Mouse (Mus musculus): ENCODE data around the gene Prr15l. TPM values are rescaled to one million over a fixed set of nuclear protein-coding genes. Genes with fewer than 3 reads are reported as not detected.

Gene Prr15l
- total and polyA plus RNA-seq, 2 experiments from 2014 or later, result 0.10 to 0.71 TPM

GRCm38 (mm10) chr11:96916044-96916884 lies 11.6 kb upstream of the Prr15l start, which contains the start of gene Cdk5rap3:
TSS of gene Cdk5rap3 (minus strand) at chr11:96916496.
- Histone ChIP-seq H3K27ac (peak within 1 kb of the TSS; percentile 79; the same call in 1 of the 2 replicates), H3K9ac (replicated peaks; ENCODE audit: low read length) (peak within 1 kb of the TSS; percentile 64), H3K4me2 (ENCODE audit: low read depth, low read length) (peak within 1 kb of the TSS; percentile 83), H3K4me3 (ENCODE audit: low read length) (peak within 1 kb of the TSS; percentile 65), H3K4me1 (ENCODE audit: insufficient read depth, low read length) (peaks cover 8% of the 10 kb centered on the region), H3K9me3 (ENCODE audit: low read length) (no peaks in the 10 kb centered on the region), H3K27me3 (ENCODE audit: insufficient read depth, low read length) (no peaks in the 10 kb centered on the region), H3K36me3 (ENCODE audit: insufficient read depth, low read length) (peaks cover 3% of the 10 kb centered on the region; the same call in 1 of the 2 replicates)
- under 1% methylated on average over 55 of the region's 55 CpGs for WGBS
- peak; percentile 98 for ATAC-seq
- DNase-seq (ENCODE audit: low spot score), result peak; percentile 99
- peak; percentile 90 for TF ChIP-seq CTCF (IDR thresholded peaks at IDR 0.05; ENCODE audit: low read depth)

DNA sequence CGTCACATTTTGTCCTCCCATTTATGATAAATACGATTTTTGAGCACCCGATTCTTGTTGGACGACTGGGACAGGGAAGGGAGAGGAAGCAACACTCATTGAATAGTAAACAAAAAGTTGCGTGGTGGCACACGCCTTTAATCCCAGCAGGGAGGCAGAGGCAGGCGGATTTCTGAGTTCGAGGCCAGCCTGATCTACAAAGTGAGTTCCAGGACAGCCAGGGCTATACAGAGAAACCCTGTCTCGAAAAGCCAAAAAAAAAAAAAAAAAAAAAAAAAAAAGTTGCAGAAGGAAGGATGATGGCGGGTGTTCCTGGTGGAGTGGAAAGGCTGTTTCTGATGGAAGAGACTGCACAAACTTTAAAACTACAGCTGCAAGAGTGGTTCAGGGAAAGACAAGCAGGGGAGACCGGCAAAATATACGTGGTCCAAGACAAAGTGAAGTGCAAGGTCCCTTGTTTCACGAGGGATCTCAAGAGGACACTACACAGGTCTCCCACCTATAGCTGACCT lies 11.0 kb upstream of the Prr15l start:
- DNase-seq (ENCODE audit: low spot score) (no peak), ATAC-seq (no peak)
- H3K4me1 ChIP-seq (ENCODE audit: insufficient read depth, low read length), result peaks cover 8% of the 10 kb centered on the region
- 0 out of 2 replicates have a peak overlapping the region, but pooled peaks have one; percentile 8 for H3K27ac ChIP-seq
- no peak for TF ChIP-seq CTCF (IDR thresholded peaks at IDR 0.05; ENCODE audit: low read depth)
- no peaks in the 10 kb centered on the region; the same call in 1 of the 2 replicates for H3K36me3 ChIP-seq (ENCODE audit: insufficient read depth, low read length)
- H3K4me3 ChIP-seq (ENCODE audit: low read length), result peak overlapping the region; percentile 15; the same call in 1 of the 2 replicates
- H3K4me2 ChIP-seq (ENCODE audit: low read depth, low read length), result peak overlapping the region; percentile 50
- no peak overlapping the region for H3K9ac ChIP-seq (replicated peaks; ENCODE audit: low read length)
- no peaks in the 10 kb centered on the region for H3K27me3 ChIP-seq (ENCODE audit: insufficient read depth, low read length)
- no peaks in the 10 kb centered on the region for H3K9me3 ChIP-seq (ENCODE audit: low read length)
- 30% methylated on average over 12 of the region's 13 CpGs for WGBS

DNA sequence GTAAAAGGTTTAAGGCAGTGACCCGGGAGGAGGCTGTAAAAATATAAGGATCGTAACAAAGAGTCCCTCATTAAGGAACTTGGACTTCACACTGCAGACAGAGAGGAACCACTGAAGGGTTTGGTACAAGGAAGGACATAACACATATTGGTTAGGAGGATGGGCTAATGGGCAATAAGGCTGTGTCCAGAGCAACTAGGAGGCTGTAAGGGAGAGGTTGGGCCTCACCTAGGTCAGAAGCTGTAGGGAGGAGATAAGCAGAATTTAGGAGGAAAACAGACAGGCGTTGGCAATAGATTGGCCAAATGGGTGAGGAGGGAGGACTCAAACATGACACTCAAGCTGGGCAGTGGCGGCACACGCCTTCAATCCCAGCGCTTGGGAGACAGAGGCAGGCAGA lies 10.5 kb upstream of the Prr15l start:
- H3K27me3 ChIP-seq (ENCODE audit: insufficient read depth, low read length), result no peaks in the 10 kb centered on the region
- no peak overlapping the region for H3K9ac ChIP-seq (replicated peaks; ENCODE audit: low read length)
- no peak overlapping the region for H3K4me3 ChIP-seq (ENCODE audit: low read length)
- peaks cover 8% of the 10 kb centered on the region for H3K4me1 ChIP-seq (ENCODE audit: insufficient read depth, low read length)
- no peak overlapping the region for H3K27ac ChIP-seq
- no peaks in the 10 kb centered on the region for H3K9me3 ChIP-seq (ENCODE audit: low read length)
- WGBS, result 93% methylated on average over 6 of the region's 6 CpGs
- no peak for ATAC-seq
- no peak for DNase-seq (ENCODE audit: low spot score)
- no peaks in the 10 kb centered on the region for H3K36me3 ChIP-seq (ENCODE audit: insufficient read depth, low read length)
- H3K4me2 ChIP-seq (ENCODE audit: low read depth, low read length), result no peak overlapping the region
- TF ChIP-seq CTCF (IDR thresholded peaks at IDR 0.05; ENCODE audit: low read depth), result no peak

- 59% methylated on average over 6 of the region's 6 CpGs for WGBS
- no peak for TF ChIP-seq CTCF (IDR thresholded peaks at IDR 0.05; ENCODE audit: low read depth)
- no peaks in the 10 kb centered on the region for H3K36me3 ChIP-seq (ENCODE audit: insufficient read depth, low read length)
Observed at GRCm38 (mm10) chr11:96919003-96919402, 8.9 kb upstream of the Prr15l start.

GRCm38 (mm10) chr11:96924861-96925260 lies 3.0 kb upstream of the Prr15l start:
- Histone ChIP-seq H3K27ac (no peak overlapping the region), H3K9ac (replicated peaks; ENCODE audit: low read length) (no peak overlapping the region), H3K4me1 (ENCODE audit: insufficient read depth, low read length) (no peaks in the 10 kb centered on the region), H3K4me2 (ENCODE audit: low read depth, low read length) (no peak overlapping the region), H3K36me3 (ENCODE audit: insufficient read depth, low read length) (no peaks in the 10 kb centered on the region), H3K27me3 (ENCODE audit: insufficient read depth, low read length) (no peaks in the 10 kb centered on the region), H3K9me3 (ENCODE audit: low read length) (no peaks in the 10 kb centered on the region), H3K4me3 (ENCODE audit: low read length) (no peak overlapping the region)
- DNase-seq (ENCODE audit: low spot score) (no peak), ATAC-seq (no peak)
- 79% methylated on average over 11 of the region's 11 CpGs for WGBS
- no peak for TF ChIP-seq CTCF (IDR thresholded peaks at IDR 0.05; ENCODE audit: low read depth)

More at GRCm38 (mm10) chr11:96919003-96919402, 8.9 kb upstream of the Prr15l start:
- no peak for ATAC-seq
- Histone ChIP-seq H3K4me2 (ENCODE audit: low read depth, low read length) (no peak overlapping the region), H3K4me1 (ENCODE audit: insufficient read depth, low read length) (peaks cover 8% of the 10 kb centered on the region), H3K27me3 (ENCODE audit: insufficient read depth, low read length) (no peaks in the 10 kb centered on the region), H3K9ac (replicated peaks; ENCODE audit: low read length) (no peak overlapping the region), H3K9me3 (ENCODE audit: low read length) (no peaks in the 10 kb centered on the region), H3K4me3 (ENCODE audit: low read length) (no peak overlapping the region), H3K27ac (no peak overlapping the region)
- DNase-seq (ENCODE audit: low spot score), result no peak

GRCm38 (mm10) chr11:96925469-96926148 lies 2.3 kb upstream of the Prr15l start:
- Histone ChIP-seq H3K9ac (replicated peaks; ENCODE audit: low read length) (no peak overlapping the region), H3K27me3 (ENCODE audit: insufficient read depth, low read length) (no peaks in the 10 kb centered on the region), H3K36me3 (ENCODE audit: insufficient read depth, low read length) (no peaks in the 10 kb centered on the region), H3K4me3 (ENCODE audit: low read length) (no peak overlapping the region), H3K9me3 (ENCODE audit: low read length) (no peaks in the 10 kb centered on the region), H3K4me1 (ENCODE audit: insufficient read depth, low read length) (no peaks in the 10 kb centered on the region), H3K4me2 (ENCODE audit: low read depth, low read length) (no peak overlapping the region), H3K27ac (no peak overlapping the region)
- no peak for ATAC-seq
- no peak for DNase-seq (ENCODE audit: low spot score)
- no peak for TF ChIP-seq CTCF (IDR thresholded peaks at IDR 0.05; ENCODE audit: low read depth)
- 85% methylated on average over 12 of the region's 12 CpGs for WGBS

All from hindbrain, postnatal 0 days (tissue).